8 mouse cellular contexts compared by ENCODE assay signal in genomic region chrX:47891907-47892430, GRCm38 (mm10). TPM values are rescaled to one million over a fixed set of nuclear protein-coding genes. Genes with fewer than 3 reads are reported as not detected.
DNase-seq lines count a peak whose midpoint lies in the region; ATAC-seq and TF ChIP-seq lines count a peak whose summit lies in the region.

No protein-coding gene starts in this region.

- H3K27me3 ChIP-seq in kidney, postnatal 0 days (ENCODE audit: insufficient read depth, low read length): no peaks in the 10 kb centered on the region
- no peaks in the 10 kb centered on the region for H3K27me3 ChIP-seq in embryonic facial prominence, embryonic 11.5 days (ENCODE audit: control insufficient read depth, insufficient read depth, low read length)
- no peaks in the 10 kb centered on the region for H3K27me3 ChIP-seq in hindbrain, embryonic 15.5 days
- peaks cover 17% of the 10 kb centered on the region for H3K27me3 ChIP-seq in liver, embryonic 13.5 days

- 18% methylated on average over 32 of the region's 36 CpGs for WGBS in kidney, postnatal 0 days
- WGBS in embryonic facial prominence, embryonic 11.5 days: 21% methylated on average over 34 of the region's 36 CpGs
- 25% methylated on average over 17 of the region's 36 CpGs for WGBS in hindbrain, embryonic 15.5 days
- WGBS in liver, embryonic 13.5 days (ENCODE audit: insufficient replicate concordance): 11% methylated on average over 30 of the region's 36 CpGs

- no peak for TF ChIP-seq CTCF in kidney, postnatal 0 days (IDR thresholded peaks at IDR 0.05; ENCODE audit: low read depth)

- 0 out of 2 replicates have a peak overlapping the region, but pooled peaks have one; percentile 47 for H3K27ac ChIP-seq in kidney, postnatal 0 days
- 0 out of 2 replicates have a peak overlapping the region, but pooled peaks have one; percentile 20 for H3K27ac ChIP-seq in embryonic facial prominence, embryonic 11.5 days (replicated peaks; ENCODE audit: low read depth, low read length)
- peak overlapping the region; percentile 87 for H3K27ac ChIP-seq in hindbrain, embryonic 15.5 days (replicated peaks)
- no peak overlapping the region for H3K27ac ChIP-seq in liver, embryonic 13.5 days

- H3K4me1 ChIP-seq in kidney, postnatal 0 days (replicated peaks; ENCODE audit: insufficient read depth, low read length): no peaks in the 10 kb centered on the region
- no peaks in the 10 kb centered on the region for H3K4me1 ChIP-seq in embryonic facial prominence, embryonic 11.5 days (ENCODE audit: control insufficient read depth, insufficient read depth, low read length)
- no peaks in the 10 kb centered on the region for H3K4me1 ChIP-seq in hindbrain, embryonic 15.5 days (replicated peaks)
- H3K4me1 ChIP-seq in liver, embryonic 13.5 days (replicated peaks): no peaks in the 10 kb centered on the region

- no peaks in the 10 kb centered on the region for H3K9me3 ChIP-seq in kidney, postnatal 0 days (replicated peaks; ENCODE audit: low read length)
- no peaks in the 10 kb centered on the region for H3K9me3 ChIP-seq in embryonic facial prominence, embryonic 11.5 days (replicated peaks; ENCODE audit: control insufficient read depth, low read length)
- H3K9me3 ChIP-seq in hindbrain, embryonic 15.5 days: no peaks in the 10 kb centered on the region
- no peaks in the 10 kb centered on the region for H3K9me3 ChIP-seq in liver, embryonic 13.5 days (replicated peaks)

- intact Hi-C loops in gastrocnemius, postnatal 14 days (cut with DNase I; ENCODE audit: low total_unique reads): no loop called here

- peak overlapping the region; percentile 59 for H3K4me3 ChIP-seq in kidney, postnatal 0 days (replicated peaks; ENCODE audit: low read depth, low read length)
- H3K4me3 ChIP-seq in embryonic facial prominence, embryonic 11.5 days (ENCODE audit: low read depth, low read length): peak overlapping the region; percentile 57
- H3K4me3 ChIP-seq in hindbrain, embryonic 15.5 days: peak overlapping the region; percentile 54
- H3K4me3 ChIP-seq in liver, embryonic 13.5 days (replicated peaks): peak overlapping the region; percentile 48

- ATAC-seq in kidney, postnatal 0 days (replicated peaks; ENCODE audit: low FRiP score, low read depth): peak; percentile 76
- ATAC-seq in embryonic facial prominence, embryonic 11.5 days (replicated peaks; ENCODE audit: insufficient number of reproducible peaks, low FRiP score, low TSS enrichment, low read depth): peak; percentile 80
- ATAC-seq in hindbrain, embryonic 15.5 days (ENCODE audit: low FRiP score, low read depth): peak; percentile 91
- ATAC-seq in liver, embryonic 13.5 days (ENCODE audit: low read depth): peak; percentile 31; the same call in 1 of the 2 replicates

- peak overlapping the region; percentile 64 for H3K9ac ChIP-seq in kidney, postnatal 0 days (ENCODE audit: low read depth, low read length)
- peak overlapping the region; percentile 68 for H3K9ac ChIP-seq in embryonic facial prominence, embryonic 11.5 days (replicated peaks; ENCODE audit: low read length)
- peak overlapping the region; percentile 58 for H3K9ac ChIP-seq in hindbrain, embryonic 15.5 days
- H3K9ac ChIP-seq in liver, embryonic 13.5 days: peak overlapping the region; percentile 26; the same call in 1 of the 2 replicates

- peak overlapping the region; percentile 69 for H3K4me2 ChIP-seq in kidney, postnatal 0 days (ENCODE audit: low read length)
- peak overlapping the region; percentile 57 for H3K4me2 ChIP-seq in embryonic facial prominence, embryonic 11.5 days (ENCODE audit: low read depth, low read length)
- peak overlapping the region; percentile 59 for H3K4me2 ChIP-seq in hindbrain, embryonic 15.5 days
- peak overlapping the region; percentile 55 for H3K4me2 ChIP-seq in liver, embryonic 13.5 days

- no peak for DNase-seq in kidney, postnatal 0 days (ENCODE audit: low spot score)
- no peak for DNase-seq in kidney, postnatal 25 days
- peak; percentile 19 for DNase-seq in adrenal gland, postnatal 25 days
- DNase-seq in embryonic facial prominence, embryonic 11.5 days (ENCODE audit: low spot score): peak; percentile 30
- DNase-seq in liver, embryonic 13.5 days: no peak
- DNase-seq in right cerebral cortex, adult 2 months (ENCODE audit: low spot score in 2 of 2): peak; percentile 11
- no peak for DNase-seq in gastrocnemius, postnatal 14 days

- H3K36me3 ChIP-seq in kidney, postnatal 0 days (ENCODE audit: insufficient read depth, low read length): no peaks in the 10 kb centered on the region
- H3K36me3 ChIP-seq in embryonic facial prominence, embryonic 11.5 days (replicated peaks; ENCODE audit: control insufficient read depth, insufficient read depth, low read depth, low read length): no peaks in the 10 kb centered on the region
- H3K36me3 ChIP-seq in hindbrain, embryonic 15.5 days: no peaks in the 10 kb centered on the region
- no peaks in the 10 kb centered on the region for H3K36me3 ChIP-seq in liver, embryonic 13.5 days

RNA-seq across cellular contexts. Expression of gene Smarca1, which starts 0.8 kb away (rescaled TPM):
- 17.3 and 18.1 TPM in 2 replicates for polyA plus RNA-seq in kidney, postnatal 0 days (2015; fragmentation: Nextera tagmentation; extraction: Ambion mirVana)
- 24.7 and 35.9 TPM in 2 replicates for total RNA-seq in adrenal gland, postnatal 25 days (2021)
- 35.8 and 37.4 TPM in 2 replicates for polyA plus RNA-seq in embryonic facial prominence, embryonic 11.5 days (2014; fragmentation: Nextera tagmentation; extraction: Ambion mirVana)
- polyA plus RNA-seq in hindbrain, embryonic 15.5 days (2015; fragmentation: Nextera tagmentation; extraction: Ambion mirVana): 30.9 and 33.6 TPM in 2 replicates
- polyA plus RNA-seq in liver, embryonic 13.5 days (2015; fragmentation: Nextera tagmentation; extraction: Ambion mirVana): 5.8 and 8.5 TPM in 2 replicates
- 1 to 10 TPM; 2.3 to 3.0 TPM for total RNA-seq in gastrocnemius, postnatal 14 days (2021)

RNA-seq across cellular contexts. Expression of gene Ocrl, which starts 20.2 kb away (rescaled TPM):
- polyA plus RNA-seq in kidney, postnatal 0 days (2015; fragmentation: Nextera tagmentation; extraction: Ambion mirVana): 13.2 and 14.4 TPM in 2 replicates
- total RNA-seq in adrenal gland, postnatal 25 days (2021): 64.2 and 68.0 TPM in 2 replicates
- polyA plus RNA-seq in embryonic facial prominence, embryonic 11.5 days (2014; fragmentation: Nextera tagmentation; extraction: Ambion mirVana): 21.0 and 22.7 TPM in 2 replicates
- 32.9 and 33.5 TPM in 2 replicates for polyA plus RNA-seq in hindbrain, embryonic 15.5 days (2015; fragmentation: Nextera tagmentation; extraction: Ambion mirVana)
- 3.2 and 4.2 TPM in 2 replicates for polyA plus RNA-seq in liver, embryonic 13.5 days (2015; fragmentation: Nextera tagmentation; extraction: Ambion mirVana)
- total RNA-seq in gastrocnemius, postnatal 14 days (2021): 10 to 100 TPM in 1 of 2 experiments, 1 to 10 TPM in 1; 6.8 to 13.5 TPM

Comparison
In these comparisons a context has a peak if more than half of its experiments do, and no peak if none do; other contexts are left out.
1. ATAC-seq: peak in every context shown above with its lines; median percentile 91 in hindbrain, embryonic 15.5 days; 80 in embryonic facial prominence, embryonic 11.5 days; 76 in kidney, postnatal 0 days; 31 in liver, embryonic 13.5 days.
2. DNase-seq: peak in adrenal gland, postnatal 25 days (single experiment), embryonic facial prominence, embryonic 11.5 days (single experiment) and right cerebral cortex, adult 2 months (2 of 2); none in kidney, postnatal 0 days (single experiment), kidney, postnatal 25 days (0 of 2), liver, embryonic 13.5 days (single experiment) and gastrocnemius, postnatal 14 days (single experiment).
3. Peak in every context shown above with its lines, with median percentiles within 50 percentile points of each other: H3K4me2 ChIP-seq, H3K4me3 ChIP-seq and H3K9ac ChIP-seq.